Mouse (Mus musculus): Measurements from ENCODE around the gene Olfr55.
"Not testable (repeated sequence)": the region's sequence is repeated elsewhere in the genome, so short reads cannot be mapped to it uniquely, and the experiment has no call there.

Gene Olfr55

DNA sequence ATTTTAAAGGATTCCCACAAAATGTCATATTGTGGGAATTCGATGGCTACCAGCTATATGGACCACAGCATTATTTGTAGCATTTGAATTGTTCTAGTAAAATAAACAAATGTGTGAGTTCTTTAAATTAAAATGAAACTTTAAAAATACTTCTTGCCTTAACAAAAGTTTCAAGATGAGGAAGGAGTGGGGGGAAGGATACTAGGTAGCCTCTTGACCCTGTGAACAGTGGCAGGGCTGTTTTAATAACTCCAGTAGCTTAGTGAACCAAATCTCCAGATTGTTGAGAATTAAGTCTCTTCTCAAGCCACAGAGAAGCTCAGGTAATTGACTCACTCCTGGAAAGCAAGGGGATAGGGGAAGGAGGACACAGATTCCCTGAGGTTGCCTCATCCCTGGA is at the start of gene Olfr55:
TSS of gene Olfr55 (plus strand) at position 301 of the 400 bp plus-strand sequence.
- not testable (repeated sequence) for DNase-seq (ENCODE audit: extremely low spot score, low spot score)

DNA sequence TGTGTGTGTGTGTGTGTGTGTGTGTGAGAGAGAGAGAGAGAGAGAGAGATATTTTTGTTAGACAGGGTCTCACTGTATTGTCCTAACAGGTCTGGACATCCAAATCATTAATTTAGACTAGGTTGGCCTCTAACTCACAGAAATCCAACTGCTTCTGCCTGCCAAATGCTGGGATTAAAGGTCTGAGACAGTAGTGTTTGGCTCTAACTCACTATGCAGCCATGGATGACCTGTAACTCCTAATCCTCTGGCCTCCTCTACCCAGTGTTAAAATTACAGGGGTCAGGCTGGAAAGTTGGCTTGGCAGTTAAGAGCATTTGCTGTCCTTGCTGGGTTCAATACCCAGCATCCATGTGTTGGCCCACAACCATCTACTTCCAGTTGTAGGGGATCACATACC is 43.7 kb upstream of the Olfr55 start:
- DNase-seq (ENCODE audit: extremely low spot score, low spot score), result no peak

DNA sequence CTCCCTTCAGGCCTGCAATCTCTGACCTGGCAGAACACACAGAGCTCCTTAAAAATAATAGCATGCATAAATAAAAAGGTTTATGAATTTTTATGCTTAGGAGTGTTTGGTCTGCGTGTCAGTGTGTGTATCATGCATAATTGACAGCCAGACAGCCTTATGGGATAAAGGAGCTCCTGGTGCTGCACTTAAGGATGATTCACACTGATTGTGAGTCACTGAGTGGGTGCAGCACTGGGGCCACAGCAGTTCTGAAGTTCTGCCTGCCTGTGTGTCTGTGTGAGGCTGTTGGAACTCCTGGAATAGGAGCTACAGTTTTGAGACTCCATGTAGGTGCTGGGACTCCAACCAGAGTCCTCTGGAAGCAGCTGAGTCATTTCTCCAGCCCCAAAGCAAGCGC is 42.0 kb upstream of the Olfr55 start:
- DNase-seq (ENCODE audit: extremely low spot score, low spot score), result no peak

DNA sequence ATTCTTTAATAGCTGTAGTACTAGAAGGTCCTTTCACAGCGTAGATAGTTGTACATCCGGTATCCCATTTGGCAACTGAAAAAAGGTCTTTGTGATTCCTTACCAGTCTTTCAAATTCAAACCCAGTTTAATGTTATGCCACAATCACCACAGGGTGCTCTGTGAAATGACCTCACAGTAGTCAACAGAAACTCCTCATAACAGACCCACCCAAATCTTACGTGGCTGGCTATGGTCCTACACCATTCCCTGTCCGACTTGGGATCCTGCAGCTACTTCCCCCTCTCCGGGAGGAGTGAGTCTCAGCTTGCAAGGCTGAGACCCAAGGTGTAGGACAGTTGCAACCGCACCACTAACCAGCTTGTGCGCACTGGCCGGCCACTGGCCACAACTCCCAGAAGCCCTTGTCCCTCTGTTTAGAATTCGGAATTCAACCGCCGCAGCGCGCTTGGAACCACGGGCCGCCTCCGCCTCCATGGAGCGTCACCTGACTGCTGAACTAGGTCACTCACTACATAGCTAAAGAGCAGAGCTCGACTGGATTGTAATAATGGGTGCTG is 28.9 kb upstream of the Olfr55 start, which contains the start of gene Morc2b:
TSS of gene Morc2b (minus strand) at position 423 of the 560 bp plus-strand sequence.
- DNase-seq (ENCODE audit: extremely low spot score, low spot score), result no peak

DNA sequence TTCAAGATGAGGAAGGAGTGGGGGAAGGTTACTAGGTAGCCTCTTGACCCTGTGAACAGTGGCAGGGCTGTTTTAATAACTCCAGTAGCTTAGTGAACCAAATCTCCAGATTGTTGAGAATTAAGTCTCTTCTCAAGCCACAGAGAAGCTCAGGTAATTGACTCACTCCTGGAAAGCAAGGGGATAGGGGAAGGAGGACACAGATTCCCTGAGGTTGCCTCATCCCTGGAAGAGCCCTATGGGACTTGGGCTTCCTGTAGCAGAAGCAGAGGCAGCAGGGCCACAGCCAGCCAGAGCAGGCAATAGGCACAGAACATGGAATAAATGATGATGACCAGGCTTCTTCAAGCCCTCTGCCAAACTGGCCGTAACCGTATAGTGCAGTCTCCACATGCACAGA is 22.8 kb downstream of the Olfr55 start, which contains the start of gene Olfr239:
TSS of gene Olfr239 (plus strand) at position 301 of the 400 bp plus-strand sequence.
- not testable (repeated sequence) for DNase-seq (ENCODE audit: extremely low spot score, low spot score)

DNA sequence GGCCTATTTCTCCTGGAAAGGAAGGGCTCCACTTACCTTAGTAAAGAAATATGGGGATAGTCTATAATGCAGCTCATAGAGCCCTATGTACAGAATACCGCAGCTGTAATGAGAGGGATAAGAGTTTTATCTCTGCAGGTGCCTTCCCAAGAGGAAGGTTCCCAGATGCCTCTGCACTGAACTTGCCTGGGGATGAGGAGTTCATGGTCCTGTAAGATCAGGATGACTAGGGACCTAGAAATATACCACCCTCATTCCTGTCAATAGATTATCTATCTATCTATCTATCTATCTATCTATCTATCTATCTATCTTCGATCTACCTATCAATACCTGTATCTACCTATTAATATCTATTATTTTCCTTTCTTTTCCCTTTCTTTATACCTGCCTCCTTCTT is 53.3 kb downstream of the Olfr55 start, which contains the start of gene Olfr1564:
TSS of gene Olfr1564 (minus strand) at position 101 of the 400 bp plus-strand sequence.
- DNase-seq (ENCODE audit: extremely low spot score, low spot score), result no peak
